Mouse (Mus musculus) bone marrow macrophage, adult 2 months (primary cell): ENCODE results near the gene Plekhn1.

Experiments used
- CTCF ChIP-seq: IDR thresholded peaks from 2 replicates; pipeline ENCODE4 v1.5.1; 2012; ENCODE audit warnings: low read depth, mild to moderate bottlenecking, low read length, moderate library complexity
- POLR2A ChIP-seq: IDR thresholded peaks from 2 replicates; pipeline ENCODE4 v1.6.1; 2012; ENCODE audit warnings: mild to moderate bottlenecking, low read depth, low read length, borderline replicate concordance

DNA sequence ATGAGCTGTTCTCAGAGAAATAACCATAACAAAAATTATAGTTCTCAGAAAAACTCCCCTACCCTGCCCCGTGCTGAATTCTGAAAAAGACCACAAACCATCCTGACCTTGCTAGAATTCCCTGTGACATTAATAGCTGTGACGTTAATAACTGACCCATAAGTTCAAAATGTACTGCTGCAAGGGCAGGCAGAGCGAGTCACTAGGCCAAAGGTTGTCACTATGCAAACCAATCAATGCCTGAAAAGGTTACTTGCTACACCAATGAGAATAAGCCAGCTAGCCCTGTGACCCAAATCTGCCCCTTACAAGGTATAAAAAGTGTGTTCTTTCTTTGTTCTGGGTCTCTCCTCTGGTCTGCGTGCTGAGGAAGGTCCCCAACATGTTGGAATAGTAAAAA lies 25.8 kb downstream of the Plekhn1 start:
- TF ChIP-seq POLR2A: no peak
- TF ChIP-seq CTCF: no peak
